Mouse (Mus musculus) heart, postnatal 4 days (tissue): ENCODE results near the gene Carm1. TPM values are rescaled to one million over a fixed set of nuclear protein-coding genes. Genes with fewer than 3 reads are reported as not detected.
"Not testable (repeated sequence)": the region's sequence is repeated elsewhere in the genome, so short reads cannot be mapped to it uniquely, and the experiment has no call there.

Experiments used
- DNase-seq: peaks from one replicate; pipeline ENCODE4 v3.0.0; 2021
- total RNA-seq, 2 experiments: library from RNA; stranded (reverse); gene quantifications; 2 replicates each; pipeline ENCODE4 v1.2.3; 2021

The Carm1 gene
- total RNA-seq, result 10 to 100 TPM; 70.5 to 79.0 TPM

- DNase-seq, result peak; percentile 71
Measured at GRCm38 (mm10) chr9:21546789-21547074, at the start of gene Carm1. Carm1 (plus strand) TSS chr9:21546894.

GRCm38 (mm10) chr9:21497050-21497542 lies 49.6 kb upstream of the Carm1 start:
- no peak for DNase-seq

- no peak for DNase-seq
Measured at GRCm38 (mm10) chr9:21497664-21498063, 49.0 kb upstream of the Carm1 start.

- no peak for DNase-seq
Measured at GRCm38 (mm10) chr9:21498284-21498902, 48.3 kb upstream of the Carm1 start.

DNA sequence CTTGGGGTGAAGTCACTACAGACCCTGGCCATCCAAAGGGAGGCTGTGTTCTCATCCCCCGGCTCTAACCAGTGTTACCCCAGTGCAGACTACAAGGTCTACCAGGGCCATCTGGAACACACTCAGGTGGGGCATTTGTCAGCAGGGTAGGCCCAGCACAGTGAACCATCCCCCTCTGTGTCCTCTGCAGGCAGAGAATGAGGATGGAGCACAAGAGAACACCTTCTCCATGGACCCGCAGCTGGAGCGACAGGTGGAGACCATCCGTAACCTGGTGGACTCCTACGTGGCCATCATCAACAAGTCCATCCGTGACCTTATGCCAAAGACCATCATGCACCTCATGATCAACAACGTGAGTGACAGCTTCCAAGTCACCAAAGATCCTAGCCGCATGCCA lies 43.3 kb upstream of the Carm1 start:
- no peak for DNase-seq

- DNase-seq, result no peak
Measured at GRCm38 (mm10) chr9:21505767-21506166, 40.9 kb upstream of the Carm1 start.

DNA sequence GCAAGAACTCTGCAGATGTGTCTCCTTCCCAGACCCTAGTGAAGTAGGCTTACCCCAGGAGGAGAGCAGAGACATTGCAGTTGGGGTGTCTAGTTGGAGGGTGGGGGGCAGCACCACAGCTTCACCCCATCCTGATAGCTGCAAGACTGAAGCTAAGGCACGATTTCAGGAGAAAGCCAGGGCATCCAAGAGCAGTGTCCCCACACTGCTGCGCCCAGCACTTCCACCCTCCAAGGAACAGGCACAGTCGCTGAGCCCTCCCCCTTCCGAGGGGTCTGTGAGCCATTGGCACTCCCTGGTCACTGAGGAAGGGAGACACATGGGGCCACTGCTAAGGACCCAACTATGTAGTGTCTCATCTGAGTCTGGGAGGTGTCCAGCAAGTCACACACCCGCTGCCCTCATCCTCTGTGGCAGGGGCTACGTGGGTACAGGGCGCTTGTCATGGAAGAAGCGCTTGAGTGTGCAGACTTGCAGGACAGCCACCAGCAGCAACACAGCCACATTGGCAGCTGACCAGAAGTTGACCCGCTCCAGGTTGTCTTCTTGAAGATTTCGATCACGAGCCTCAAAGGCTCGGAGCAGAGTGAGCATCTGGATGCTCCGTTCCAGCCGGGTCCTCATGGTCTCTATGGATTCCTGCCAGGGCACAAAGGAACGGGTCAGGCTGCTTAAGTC lies 38.8 kb upstream of the Carm1 start:
- DNase-seq, result no peak

GRCm38 (mm10) chr9:21508871-21509404 lies 37.8 kb upstream of the Carm1 start:
- no peak for DNase-seq

DNA sequence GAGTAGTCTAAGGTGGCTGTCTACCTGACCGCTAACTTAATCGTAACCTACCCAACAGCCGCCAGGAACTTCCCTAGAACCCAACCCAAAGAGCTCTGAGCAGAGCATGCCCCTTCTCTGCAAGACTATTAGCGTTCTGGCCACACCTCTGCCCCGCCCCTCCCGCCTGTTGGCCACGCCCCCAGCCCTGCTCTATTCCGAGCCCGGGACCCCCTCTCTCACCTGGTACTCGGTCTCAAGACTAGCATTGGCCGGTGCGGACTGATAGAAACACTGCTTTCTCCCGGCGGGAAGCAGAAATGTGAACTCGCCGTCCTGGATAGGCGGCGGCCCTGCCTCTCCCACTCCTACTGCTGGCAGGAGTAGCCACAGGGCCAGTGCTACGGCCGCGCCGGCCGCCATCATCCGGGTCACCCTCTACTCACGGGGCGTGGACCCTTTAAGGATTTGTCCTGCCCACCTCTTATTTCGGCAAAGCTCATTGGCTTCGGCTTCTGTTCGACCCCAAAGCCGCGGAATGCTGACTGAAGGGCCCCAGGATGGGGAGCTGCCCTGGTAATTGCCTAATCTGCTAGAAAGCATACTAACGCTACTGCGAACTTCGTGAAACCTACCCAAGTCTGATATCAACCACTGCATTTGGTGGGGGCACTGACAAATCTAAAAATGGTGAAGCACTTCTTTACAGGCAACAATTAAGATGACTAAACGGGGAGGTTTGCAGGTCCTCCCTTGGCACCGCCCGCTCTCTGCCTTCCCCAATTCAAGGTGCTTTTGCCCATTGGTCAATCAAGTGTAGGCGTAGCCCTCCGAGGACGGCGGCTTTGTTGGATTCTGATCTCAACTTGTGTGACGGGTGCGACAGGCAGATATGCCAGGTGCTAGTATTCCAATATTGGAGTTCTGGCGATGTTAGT lies 36.7 kb upstream of the Carm1 start, which contains the start of gene Tmed1:
Gene Tmed1, minus strand, starts transcription at position 481 of the 917 bp plus-strand sequence.
- DNase-seq, result peak; percentile 96

DNA sequence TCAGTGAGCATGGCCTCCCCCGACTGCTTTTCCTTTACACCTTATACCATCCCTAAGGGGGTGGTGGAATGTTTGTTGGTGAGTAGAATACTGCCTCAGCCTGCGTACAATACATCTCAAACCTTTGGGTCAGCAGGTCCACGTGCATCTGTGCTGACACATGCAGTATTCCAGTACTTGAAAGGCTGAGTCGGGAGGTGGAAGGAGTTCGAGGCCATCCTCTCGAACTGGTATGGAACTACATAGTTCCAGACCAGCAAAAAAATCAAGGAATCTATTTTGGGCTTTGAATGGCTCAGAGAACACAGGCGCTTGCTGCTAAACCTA lies 36.0 kb upstream of the Carm1 start:
- DNase-seq, result no peak

- no peak for DNase-seq
Measured at GRCm38 (mm10) chr9:21511052-21511451, 35.6 kb upstream of the Carm1 start.

GRCm38 (mm10) chr9:21513466-21513865 lies 33.2 kb upstream of the Carm1 start:
- no peak for DNase-seq

DNA sequence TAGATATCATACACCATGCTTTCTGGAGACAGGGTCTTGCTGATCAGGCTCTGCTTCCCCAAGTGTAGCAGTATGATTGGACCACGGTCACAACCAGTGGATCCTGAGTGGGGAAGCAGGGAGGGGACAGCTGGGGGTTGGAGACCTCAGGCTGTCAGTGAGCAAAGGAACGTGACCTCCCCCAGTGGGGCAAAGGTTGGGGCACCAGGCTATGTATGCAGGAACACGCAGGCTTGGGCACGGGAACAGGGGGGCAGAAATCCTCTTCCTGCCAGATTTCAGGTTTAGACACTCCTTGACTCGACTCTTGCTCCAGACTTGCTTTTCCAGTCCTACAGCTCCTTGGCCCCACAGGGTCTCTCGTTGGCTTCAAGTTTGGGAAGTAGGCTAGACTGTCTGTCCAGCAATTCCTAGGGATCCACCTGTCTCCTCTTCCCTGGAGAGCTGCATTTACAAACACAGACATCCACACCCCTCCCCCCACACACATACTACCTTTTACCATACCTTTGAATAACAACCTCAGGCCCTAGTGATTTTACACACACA lies 28.7 kb upstream of the Carm1 start:
- DNase-seq, result no peak

- DNase-seq, result not testable (repeated sequence)
Measured at GRCm38 (mm10) chr9:21518690-21519089, 28.0 kb upstream of the Carm1 start.

DNA sequence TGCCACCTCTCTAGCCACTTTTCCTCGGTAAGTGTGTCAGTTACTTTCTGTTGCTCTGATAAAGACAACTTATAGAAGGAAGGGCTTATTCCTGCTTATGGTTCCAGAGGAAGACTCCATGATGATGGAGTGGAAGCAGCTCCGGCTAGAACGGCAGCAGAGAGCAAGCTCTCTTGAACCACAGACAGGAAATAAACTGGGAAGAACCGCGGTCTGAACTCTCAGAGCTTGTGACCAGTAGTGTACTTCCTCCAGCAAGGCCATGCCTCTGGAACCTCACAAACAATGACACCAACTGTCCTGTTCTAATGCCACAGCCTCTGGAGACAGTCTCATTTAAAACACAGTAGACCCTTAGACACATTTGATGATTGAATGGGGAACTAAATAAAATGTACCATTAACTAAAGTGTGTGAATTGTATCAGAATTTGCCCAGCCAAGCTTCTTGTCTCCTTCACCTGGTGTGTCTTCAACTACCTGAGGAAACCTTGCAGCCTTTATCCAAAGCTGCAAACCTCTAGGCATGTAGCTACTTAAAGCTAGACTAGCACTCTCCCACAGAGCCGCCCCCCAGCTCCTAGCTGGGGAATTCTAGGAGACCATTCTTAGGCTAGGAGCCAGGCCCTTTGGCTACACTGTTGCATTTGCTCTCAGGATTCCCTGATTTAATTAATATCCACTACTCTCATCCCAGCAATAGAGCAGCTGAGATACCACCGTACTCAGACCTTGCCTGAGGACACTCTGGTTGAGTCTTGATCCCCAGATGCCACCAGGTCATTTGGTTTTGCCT lies 21.4 kb upstream of the Carm1 start:
- no peak for DNase-seq

DNA sequence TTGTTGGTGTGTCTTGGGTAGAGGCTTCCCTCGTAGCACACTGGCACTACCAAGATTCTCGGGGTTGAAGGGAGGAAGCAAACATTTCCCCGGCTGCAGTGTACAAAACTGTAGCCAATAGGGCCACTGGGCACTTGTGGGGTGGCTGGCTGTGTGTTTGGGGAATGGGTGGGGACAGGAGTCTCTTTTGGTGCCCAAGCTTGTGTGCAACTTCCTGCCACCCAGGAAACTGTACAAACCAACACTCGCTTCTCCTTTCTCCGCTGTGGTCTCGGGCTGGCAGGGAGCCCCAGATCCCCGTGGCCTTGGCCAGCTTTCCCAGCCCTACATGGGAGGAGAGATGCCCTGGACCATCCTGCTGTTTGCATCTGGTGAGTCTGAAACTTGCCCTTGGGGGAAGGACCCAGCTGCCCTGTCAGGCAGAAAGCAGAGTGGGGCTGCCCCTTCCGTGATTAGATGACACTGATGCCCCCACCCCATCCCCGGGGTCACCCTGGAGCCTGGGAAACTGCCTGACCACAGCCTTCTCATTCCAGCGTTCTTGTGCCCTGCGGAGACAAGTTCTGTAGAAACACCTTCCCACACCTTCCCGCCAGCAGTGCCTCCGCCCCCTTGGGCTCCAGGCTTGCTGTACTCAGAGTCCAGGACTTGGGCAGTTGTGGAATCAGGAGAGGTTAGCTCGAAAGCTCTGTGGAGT lies 20.6 kb upstream of the Carm1 start, which contains the start of gene AB124611:
Gene AB124611, plus strand, starts transcription at position 240 of the 697 bp plus-strand sequence.
- DNase-seq, result peak; percentile 25

- DNase-seq, result no peak
Measured at GRCm38 (mm10) chr9:21526634-21526944, 20.1 kb upstream of the Carm1 start.

DNA sequence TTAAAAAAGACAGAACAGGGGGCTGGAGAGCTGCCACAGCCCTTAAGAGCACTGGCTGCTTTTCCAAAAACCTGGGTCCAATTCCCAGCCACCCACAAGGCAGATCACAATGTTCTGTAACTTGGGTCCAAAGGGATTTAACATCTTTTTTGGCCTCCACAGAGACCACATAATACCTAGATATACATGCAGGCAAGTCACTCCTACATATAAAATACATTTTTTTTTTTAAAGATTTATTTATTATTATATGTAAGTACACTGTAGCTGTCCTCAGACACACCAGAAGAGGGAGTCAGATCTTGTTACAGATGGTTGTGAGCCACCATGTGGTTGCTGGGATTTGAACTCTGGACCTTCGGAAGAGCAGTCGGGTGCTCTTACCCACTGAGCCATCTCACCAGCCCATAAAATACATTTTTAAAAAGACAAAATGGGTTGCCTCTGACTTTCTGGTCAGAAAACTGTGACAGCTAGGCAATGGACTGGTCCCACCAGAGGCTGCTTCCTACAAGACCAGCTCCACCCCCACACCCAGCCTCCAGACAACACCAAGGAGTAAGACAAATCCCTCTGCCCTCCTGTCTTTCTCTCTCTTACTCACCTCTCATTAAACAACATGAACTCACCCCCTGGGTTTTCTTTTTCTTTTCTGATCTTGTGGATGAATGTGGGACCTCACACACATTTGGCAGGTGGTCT lies 19.4 kb upstream of the Carm1 start:
- DNase-seq, result no peak

- DNase-seq, result no peak
Measured at GRCm38 (mm10) chr9:21527917-21528324, 18.8 kb upstream of the Carm1 start.

DNA sequence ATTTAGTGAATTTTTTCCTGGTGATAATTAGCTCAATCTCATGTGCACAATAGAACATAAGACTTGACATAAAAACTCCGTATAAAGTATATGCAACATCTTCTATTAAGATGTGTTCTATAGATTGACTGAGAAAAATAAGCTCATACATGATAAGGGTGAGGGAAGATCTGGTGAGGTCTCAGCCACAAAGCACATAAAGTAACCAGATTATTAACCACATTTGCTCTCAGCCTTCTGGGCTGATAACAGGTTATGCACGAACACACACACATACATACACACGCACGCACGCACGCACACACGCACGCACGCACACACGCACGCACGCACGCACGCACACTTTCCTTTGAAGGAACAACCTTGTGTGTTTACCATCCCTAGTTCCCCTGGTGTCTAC lies 10.2 kb upstream of the Carm1 start:
- DNase-seq, result no peak

DNA sequence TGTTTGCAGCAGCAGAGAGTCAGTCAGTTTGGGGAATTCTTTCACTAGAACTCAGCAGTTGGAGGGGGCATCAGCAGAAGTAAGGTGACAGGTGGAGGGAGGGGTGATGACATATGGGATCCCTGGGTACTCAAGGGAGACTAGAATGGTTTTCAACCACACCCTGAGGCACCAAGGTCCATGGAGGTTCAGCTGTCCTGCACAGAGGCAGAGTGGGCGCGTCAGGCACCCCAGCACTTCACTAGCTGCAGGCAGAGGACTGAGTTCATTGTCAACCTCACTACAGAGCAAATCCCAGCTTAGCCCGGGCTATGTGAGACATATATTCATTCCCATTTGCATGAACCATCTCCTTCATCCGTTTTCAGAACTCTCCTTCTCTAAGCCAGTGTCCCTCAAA lies 9.7 kb upstream of the Carm1 start:
- DNase-seq, result no peak
